Mouse (Mus musculus) left cerebral cortex, postnatal 36 days (tissue): ENCODE measurements around the gene Btnl9. TPM values are rescaled to one million over a fixed set of nuclear protein-coding genes. Genes with fewer than 3 reads are reported as not detected.
"Not testable (repeated sequence)": the region's sequence is repeated elsewhere in the genome, so short reads cannot be mapped to it uniquely, and the experiment has no call there.

Experiments used
- DNase-seq, 2 experiments: peaks; one replicate each; pipeline ENCODE4 v3.0.0; 2021 to 2022; ENCODE audit warnings: low spot score in 2 of 2, mixed read lengths in 1 of 2
- intact Hi-C: fragments of 180-260 bp; cut with DNase I; formaldehyde crosslinking; loops from one replicate; pipeline ENCODE4 v1.15.1; 2025
- total RNA-seq, 2 experiments: library from RNA; stranded (reverse); gene quantifications; 2 replicates each; pipeline ENCODE4 v1.2.3; 2021

Gene Btnl9
- total RNA-seq, result not detected

DNA sequence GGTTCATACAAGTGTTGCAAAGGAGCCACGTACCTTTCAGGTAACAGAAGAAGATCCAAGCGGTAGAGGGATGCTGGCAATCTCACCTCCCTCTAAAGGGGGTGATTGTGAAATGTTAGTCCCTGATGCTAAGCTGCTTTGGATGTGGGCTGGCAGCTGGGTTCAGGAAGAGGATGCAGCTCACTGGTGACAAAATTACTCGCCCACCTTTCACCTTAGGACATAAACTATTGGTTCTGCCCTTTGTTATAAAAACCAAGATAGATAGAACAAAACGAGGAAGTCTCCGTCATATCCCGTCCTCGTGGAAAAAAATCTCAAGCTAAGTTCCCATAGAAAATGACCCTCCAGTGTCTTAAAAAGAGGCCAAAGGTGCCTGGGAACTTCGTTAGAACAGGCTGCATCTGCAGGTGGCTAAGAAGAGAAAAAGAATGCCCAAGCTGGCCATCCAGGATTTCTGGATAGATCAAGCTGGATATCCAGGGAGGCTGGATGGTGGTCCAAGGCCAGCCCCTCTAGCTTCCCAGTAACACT lies at the start of gene Btnl9:
Gene Btnl9, minus strand, starts transcription at position 205 of the 534 bp plus-strand sequence.
- no peak for DNase-seq
- intact Hi-C loops, result loop anchor here (5.0 to 10.0 kb wide), 2 partner anchors 65 to 312 kb away; partner anchors contain the start of gene Irgm1

DNA sequence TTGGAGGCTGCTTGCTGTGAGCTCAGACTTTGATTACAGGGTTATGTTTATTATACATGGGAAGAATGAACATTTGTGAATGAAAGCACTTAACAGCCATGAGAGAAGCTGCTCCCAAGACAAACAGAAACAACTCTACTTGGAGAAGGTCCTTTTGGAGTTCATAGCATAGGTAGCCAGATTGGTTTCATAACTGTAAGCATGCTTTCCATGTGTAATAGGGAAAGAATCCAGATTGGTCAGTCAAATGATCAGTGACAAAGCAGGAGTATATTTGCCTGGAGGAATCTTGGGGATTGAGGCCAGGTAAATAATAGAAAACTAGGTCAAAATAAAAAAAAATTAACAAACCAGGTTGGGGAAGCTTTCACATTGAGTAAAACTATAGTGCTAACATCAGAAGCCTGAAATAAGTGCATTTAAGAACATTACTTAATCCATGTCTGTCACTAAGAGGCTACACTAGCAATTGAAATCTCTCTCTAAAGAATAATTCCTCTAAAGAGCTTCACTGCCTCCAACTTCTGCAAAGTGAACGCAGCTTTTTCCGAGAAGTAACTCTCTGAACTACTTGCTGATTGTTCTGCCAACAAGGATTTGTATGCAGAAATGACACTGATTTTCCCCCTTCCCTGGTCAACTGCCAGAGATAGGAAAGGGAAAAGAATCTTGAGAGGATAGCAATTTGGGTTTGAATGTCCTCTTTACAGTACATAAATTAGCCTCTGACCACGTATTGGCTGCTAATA lies 48.7 kb upstream of the Btnl9 start:
- intact Hi-C loops, result no loop called here
- DNase-seq, result no peak

DNA sequence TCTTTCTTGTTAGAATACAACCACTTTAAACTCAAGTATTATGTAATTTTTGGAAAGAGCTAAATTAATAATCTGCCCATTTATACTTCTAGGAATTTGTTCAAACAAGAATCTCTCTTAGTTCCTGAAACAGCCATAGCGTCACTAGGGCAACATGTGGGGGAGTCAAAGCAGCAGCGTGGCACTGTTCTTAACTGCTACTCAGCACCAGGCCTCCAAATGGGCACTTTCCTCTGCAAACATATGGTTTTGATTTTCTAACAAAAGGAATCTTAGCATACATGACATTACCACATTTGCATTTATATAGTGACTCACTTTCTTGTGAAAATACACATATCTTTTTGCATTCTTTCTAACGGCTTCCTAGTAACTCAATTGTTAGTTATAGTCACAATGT lies 45.8 kb upstream of the Btnl9 start:
- intact Hi-C loops, result no loop called here

DNA sequence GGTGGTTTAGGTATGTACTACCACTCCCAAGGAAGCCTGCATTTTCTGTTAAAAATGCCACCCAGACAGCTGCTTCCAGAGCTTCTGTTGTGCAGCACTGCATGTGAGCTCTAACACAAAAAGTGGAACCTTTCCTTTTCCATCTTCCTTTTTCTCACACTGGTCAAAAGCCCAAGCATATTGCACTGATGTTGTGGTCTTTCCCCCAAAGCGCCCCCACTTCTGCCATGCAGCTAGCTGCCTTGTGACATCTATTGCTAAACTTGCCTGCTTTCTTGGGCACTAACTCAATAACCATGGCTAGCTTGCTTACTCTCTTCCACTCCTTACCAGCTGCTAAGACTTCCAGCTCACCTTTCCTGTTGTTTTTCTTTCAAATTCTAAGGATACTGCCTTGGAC lies 37.5 kb upstream of the Btnl9 start:
- intact Hi-C loops, result no loop called here
- DNase-seq, result no peak

More for the DNA sequence above, 45.8 kb upstream of the Btnl9 start:
- no peak for DNase-seq

DNA sequence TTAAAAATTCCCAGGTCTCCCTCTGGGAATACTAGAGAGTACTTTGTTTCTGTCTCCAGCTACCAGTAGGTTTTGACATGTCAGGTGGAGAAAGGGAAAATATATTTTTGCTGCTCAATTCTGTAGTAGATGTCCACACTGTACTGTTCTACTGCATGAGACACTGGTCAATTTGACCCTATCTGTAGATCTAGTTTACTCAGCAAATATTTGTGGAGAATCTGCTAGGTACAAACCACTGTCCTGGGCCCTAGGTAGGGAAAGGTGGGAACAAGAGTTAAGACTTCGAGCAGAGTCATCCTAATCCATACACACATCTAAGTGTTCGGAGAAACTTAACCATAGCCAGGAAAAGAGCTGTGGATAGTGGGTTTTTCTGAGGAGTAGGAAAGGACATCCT lies 32.3 kb upstream of the Btnl9 start:
- no peak for DNase-seq
- intact Hi-C loops, result no loop called here

DNA sequence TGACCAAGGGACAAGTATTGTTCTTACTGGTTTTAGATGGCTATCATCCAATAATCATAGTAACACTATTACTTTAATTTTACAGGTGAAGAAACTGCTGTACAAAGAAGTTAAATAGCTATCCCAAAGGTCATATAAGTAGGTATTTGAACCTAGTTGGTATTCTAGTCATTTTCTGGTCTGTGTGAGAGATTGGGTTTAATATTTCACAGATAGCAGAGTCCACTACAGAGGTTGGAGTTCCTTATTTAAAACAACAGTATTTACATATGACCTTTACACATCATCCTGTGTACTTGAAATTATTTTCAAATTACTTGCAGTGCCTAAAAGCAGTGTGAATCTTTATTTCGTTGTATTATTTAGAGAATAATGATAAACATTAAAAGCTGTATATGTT lies 26.5 kb upstream of the Btnl9 start:
- intact Hi-C loops, result no loop called here
- no peak for DNase-seq

DNA sequence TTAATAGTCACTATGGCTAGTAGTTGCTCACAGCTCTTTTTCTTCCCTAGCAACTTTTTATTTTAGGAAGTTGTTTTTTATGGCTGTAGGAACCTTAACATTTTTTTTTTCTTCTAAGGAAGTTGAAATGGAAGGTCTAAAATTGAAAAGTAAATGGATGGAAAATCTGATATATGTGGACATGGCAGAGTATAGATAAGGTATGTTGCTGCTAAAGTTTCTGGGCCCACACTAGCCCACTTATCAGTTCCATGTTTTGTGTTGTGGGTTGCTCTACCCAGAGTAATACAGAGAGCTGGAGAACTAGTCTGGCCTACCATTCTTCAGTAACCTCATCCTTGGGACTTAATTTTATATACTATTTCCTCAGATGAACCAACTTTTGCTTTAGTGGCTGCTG lies 25.6 kb upstream of the Btnl9 start:
- no peak for DNase-seq
- intact Hi-C loops, result no loop called here

DNA sequence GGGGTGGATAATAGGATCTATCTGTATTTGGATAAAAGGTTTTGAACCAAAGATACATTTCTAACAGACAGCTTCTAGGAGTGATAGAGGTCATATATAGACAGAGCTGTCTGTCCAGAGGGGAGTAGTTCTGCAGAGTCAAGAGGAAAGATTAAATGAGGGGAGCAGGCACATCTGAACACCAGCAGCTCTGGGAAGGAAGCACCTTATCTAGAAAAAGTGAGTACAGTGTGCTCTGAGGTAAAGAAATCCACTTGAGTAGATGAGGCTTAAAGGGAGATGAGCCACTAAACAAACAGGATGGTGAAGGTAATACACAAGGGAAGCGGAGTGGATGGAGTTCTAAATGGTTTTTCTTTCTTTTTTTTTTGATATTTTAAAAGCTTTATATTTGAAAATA lies 20.5 kb upstream of the Btnl9 start:
- DNase-seq, result no peak
- intact Hi-C loops, result no loop called here

DNA sequence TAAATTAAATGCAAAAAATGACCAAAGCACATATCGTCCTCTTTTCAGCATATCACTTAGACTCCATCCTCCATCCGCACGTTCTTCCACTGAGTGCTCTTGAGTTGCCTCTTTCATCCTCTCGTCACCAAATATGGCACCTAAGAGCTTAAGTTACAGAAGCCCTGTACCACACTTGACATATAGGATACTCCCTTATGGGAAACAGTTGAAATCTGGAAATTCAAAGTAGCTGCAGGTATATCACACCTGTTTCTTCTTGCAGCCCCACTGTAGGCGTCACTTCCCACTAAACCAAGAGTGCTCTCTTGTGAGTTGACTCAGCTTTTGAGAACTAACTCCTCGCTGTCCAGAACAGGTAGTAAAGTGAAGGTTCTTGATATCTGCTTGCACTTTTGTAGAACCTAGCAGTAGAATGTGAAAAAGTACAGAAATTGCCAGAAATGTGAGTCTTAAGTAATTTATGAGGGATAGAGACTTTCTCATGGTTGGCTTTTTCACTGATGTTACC lies 18.2 kb upstream of the Btnl9 start:
- no peak for DNase-seq
- intact Hi-C loops, result no loop called here

DNA sequence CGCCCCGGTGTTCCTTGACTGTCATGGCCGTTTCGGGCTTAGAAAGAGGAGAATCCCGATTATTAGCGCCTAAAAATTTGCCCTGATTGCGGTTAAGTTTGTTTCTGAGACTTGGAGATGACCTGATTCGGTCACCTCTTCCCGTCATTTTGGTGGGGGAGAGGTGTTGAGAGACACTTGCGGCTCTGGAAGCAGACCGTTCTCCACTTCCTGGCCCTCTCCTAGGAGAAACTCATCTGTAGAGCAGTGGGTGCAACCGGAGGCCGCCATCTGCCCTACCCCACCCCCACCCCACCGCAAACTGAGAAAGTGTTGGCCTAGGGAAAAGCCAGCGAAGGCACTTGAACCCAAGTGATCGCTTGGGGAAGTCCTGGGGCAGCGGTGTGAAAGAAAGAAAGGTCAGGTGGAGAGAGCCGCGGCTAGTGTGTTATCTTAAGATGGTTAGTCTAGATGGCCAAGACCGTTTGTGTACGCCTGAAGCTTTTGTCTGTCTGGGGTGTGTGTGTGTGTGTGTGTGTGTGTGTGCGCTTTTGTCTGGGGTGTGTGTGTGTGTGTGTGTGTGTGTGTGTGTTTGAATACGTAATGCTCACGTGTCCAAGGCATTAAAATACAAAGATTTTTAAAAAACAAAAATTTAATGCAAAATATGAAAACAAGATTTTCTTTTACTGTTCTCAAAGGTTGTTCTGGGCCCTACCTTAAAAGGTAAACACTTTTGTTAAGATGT lies 17.0 kb upstream of the Btnl9 start:
- intact Hi-C loops, result loop anchor here (1.0 to 5.0 kb wide), 3 partner anchors 39 to 387 kb away; partner anchors contain the start of gene Trim41
- DNase-seq, result no peak

DNA sequence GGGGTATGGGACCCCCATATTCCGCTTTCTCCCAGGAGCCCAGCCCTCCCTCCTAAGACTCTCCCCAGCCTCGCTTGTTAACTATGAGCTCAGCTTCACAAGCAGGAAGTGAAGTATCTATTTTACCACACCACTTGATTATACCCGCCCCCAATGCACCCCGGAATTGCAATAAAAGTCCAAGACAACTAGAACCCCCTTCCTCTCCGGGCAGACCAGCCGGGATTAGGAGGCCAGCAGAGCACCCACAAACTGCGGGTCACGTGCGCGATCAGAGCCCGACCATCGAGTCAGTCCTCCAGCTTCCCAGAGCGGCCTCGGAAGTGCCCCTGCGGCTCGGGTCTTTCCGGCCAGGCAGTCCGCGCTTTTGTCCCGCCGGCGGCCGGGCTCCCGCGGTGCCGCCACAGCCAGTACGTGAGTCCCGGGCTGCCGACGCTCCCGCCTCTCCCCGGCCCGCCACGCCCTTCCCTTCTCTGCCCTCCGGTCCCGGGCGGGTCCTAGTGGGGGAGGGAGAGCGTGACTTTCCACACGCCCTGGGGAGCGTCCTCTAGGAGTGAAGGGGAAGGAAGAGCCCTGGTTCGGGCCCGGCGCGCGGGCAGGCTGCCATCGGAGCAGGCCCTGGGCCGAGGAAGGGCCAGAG lies 16.3 kb upstream of the Btnl9 start, which contains the start of gene Zfp62:
Gene Zfp62, plus strand, starts transcription at position 164 of the 640 bp plus-strand sequence.
- intact Hi-C loops, result loop anchor here (2.0 to 5.0 kb wide), 2 partner anchors 48 to 386 kb away; partner anchors contain the start of gene Trim41
- DNase-seq, result peak; percentile 94 to 96

DNA sequence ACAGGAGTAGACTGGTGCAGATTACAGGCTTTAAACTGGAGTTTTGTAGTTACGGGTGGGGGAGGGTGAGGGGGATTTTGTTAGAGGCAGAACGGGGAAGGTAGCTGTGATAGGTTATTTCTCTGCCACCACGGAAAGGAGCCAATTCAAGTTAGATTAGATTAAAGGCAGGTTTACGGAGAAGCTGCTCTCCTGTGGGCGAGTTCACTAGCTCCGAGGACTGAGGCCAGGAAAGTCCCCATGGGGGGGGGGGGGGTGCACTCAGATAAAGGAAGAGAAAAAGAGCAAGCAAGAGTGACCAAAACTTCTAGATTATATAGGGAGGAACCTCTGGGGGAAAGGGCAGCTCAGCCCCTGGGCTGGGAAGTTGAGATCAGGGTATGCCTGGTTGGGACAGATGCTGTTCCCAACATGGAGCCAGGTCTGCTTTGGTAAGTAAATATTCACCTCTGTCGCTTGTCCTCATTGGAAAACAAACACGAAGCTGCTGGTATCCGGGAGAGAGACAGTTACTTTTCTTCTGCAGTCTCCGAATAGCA lies 15.6 kb upstream of the Btnl9 start:
- peak in 1 of 2 experiments; percentile 25 for DNase-seq
- intact Hi-C loops, result loop anchor here (2.0 to 5.0 kb wide), 2 partner anchors 48 to 385 kb away; partner anchors contain the start of gene Trim41

DNA sequence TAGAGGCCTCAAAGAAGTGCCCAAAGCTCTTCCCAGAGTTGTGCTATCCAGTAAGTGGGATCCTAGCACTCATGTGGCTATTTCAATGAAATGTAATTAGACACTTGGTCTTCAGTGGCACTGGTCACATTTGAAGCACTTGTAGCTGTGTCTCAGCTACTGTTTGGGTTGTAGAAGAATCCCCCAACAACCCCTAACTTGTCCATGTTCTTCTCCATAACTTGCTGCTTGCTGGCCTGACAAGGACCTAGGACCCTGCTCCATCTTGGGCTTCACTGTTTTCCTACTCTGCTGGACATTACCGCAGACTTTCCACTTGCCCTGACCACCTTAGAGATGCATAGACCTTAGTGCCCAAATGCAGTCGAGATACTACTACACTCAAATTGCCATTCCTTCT lies 15.1 kb upstream of the Btnl9 start:
- DNase-seq, result no peak
- intact Hi-C loops, result loop anchor here (2.0 to 5.0 kb wide), 2 partner anchors 49 to 385 kb away; partner anchors contain the start of gene Trim41

DNA sequence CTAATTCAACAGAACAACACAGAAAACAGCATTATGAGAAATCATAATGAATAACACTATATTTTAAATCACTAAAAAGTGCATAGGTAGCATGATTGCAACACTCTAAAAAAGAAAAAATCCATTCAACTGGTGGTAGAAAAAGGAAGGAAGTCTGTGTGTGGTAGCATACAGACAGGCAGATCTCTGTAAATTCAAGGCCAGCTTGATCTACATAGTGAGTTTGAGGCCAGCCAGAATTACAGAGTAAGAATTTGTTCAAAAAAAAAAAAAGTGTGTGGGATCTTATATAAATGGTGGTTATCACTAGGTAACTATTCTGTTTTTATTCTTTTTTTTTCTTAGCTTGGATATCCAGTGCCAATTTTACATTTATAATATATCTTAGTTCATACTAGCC lies 14.2 kb upstream of the Btnl9 start:
- DNase-seq, result no peak
- intact Hi-C loops, result loop anchor here (5.0 kb wide), 1 partner anchor 384 kb away; the partner anchor contains the start of gene Trim41

DNA sequence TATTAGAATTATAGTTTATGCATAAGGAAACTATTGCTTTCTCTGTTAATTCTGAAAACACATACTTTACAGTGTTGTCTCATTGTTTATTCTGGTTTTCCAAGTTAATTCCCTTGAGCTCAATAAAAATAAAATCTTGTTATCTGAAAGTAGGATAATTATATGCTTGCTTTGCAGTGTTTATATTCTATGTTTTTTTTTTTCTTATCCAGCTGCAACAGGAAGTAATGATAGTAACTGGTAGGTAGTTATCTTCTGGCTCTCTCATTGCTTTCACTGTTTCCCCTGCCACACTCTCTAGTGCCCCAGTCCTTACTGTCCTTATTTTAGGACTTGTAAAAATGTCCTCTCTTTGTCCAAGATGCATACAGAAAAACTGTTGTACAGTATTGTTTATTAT lies 13.7 kb upstream of the Btnl9 start:
- no peak for DNase-seq
- intact Hi-C loops, result loop anchor here (5.0 kb wide), 1 partner anchor 383 kb away; the partner anchor contains the start of gene Trim41

DNA sequence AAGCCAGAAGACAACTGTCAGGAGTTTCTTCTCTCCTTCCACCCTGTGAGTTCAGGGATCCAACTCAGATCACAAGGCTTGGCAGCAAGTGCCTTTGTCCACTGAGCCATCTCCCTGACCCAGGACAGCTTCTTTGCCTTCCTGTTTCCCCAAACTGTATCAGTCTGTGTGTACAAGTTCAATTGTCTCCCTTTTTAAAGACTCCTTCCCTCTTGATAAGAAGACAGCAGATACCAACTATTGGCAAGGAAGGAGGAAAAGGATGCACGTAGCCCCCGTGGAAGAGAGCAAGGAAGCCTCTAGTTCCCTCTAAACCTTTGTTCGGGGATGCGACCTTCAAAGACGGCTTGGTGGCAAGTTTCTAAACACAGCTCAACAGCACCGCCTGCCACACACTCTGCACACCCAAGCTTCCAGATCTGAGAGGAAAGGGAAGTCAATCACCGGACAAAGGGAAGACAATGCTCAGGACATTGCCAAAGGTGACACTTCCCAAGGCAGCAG lies 8.9 kb upstream of the Btnl9 start:
- no peak for DNase-seq
- intact Hi-C loops, result loop anchor here (10.0 kb wide), 1 partner anchor 339 kb away; no protein-coding TSS in a partner anchor

DNA sequence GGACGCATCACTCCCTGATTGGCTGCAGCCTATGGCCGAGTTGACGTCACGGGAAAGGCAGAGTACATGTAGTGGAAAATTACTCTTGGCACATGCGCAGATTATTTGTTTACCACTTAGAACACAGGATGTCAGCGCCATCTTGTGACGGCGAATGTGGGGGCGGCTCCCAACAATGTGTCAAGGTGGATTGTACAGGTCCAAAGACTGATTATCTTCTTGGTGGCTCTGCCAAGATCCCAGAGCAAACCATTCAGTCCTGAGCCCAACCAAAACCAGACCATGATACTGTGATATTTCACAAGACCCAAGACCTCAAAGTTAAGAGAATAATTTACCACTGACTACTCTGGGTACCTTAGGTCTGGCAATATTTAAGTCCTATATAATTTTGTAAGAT lies 7.8 kb upstream of the Btnl9 start:
- DNase-seq, result not testable (repeated sequence)
- intact Hi-C loops, result loop anchor here (10.0 kb wide), 1 partner anchor 340 kb away; no protein-coding TSS in a partner anchor

DNA sequence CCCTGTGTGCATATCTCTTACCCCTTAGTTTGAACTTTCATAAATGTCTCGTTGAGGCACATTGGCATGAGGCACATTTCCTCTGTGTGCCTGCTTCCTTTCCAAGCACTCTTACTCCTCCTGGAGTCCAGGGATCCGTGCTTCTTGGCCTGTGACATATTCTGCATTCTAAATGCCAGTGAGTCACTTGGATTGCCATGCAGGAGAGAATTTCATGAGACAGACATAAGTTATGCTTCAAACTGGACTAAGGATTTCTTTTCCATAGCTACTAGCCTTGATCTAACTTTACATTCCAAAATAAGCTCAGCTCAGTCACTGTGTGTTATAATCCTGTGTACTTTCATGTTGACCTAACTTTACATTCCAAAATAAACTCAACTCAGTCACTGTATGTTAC lies 4.1 kb upstream of the Btnl9 start:
- intact Hi-C loops, result loop anchor here (10.0 kb wide), 1 partner anchor 344 kb away; no protein-coding TSS in a partner anchor
- no peak for DNase-seq

DNA sequence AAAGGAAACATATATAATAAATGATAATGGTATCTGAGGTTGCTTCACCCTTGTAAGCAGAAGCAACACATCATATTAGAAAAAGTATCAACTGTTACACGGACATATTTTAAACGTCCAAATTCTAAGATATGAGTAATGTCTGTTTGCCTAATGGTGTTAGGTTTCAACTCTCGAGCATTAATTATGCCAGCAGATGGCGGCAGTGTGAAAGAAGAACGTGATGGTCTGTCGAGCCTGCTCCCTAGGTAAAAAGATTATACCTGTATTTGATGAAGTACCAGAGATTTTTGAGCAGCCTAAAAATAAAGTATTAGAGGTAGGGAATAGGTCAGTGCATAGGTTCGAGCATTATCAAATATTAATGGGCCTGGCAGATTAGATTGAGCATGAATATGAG lies 2.8 kb upstream of the Btnl9 start:
- peak; percentile 27 to 52 for DNase-seq
- intact Hi-C loops, result loop anchor here (1.0 to 10.0 kb wide), 4 partner anchors 63 to 345 kb away; partner anchors contain the start of gene Irgm1
